Mouse (Mus musculus) CH12.LX (cell line): ENCODE results near the gene Nsun2. TPM values are rescaled to one million over a fixed set of nuclear protein-coding genes. Genes with fewer than 3 reads are reported as not detected.

Experiments
- DNase-seq: peaks from one replicate; pipeline ENCODE4 v3.0.0-alpha.2; 2013; ENCODE audit errors: extremely low read depth
- H3K27ac ChIP-seq: 2 replicates; pipeline ENCODE4 v1.5.1; 2012; ENCODE audit warnings: low read depth, mild to moderate bottlenecking, control low read depth, moderate library complexity; ENCODE audit not compliant: insufficient read depth
- H3K27me3 ChIP-seq: replicated peaks from 2 replicates; pipeline ENCODE3; 2012; ENCODE audit warnings: inconsistent platforms
- H3K36me3 ChIP-seq, 2 experiments: replicated peaks in 1 of 2; 2 replicates each; pipeline versions ENCODE3 to v1.6.1; 2012; ENCODE audit warnings: inconsistent platforms in 1 of 2, low read length in 1 of 2, mild to moderate bottlenecking in 1 of 2, mixed read lengths in 1 of 2, moderate library complexity in 1 of 2; ENCODE audit not compliant: control insufficient read depth in 1 of 2, insufficient read depth in 1 of 2
- H3K4me1 ChIP-seq, 2 experiments: 2 replicates each; pipeline ENCODE4 v1.6.1; 2012; ENCODE audit warnings: inconsistent platforms in 1 of 2, moderate library complexity in 1 of 2; ENCODE audit not compliant: insufficient read depth in 2 of 2, control insufficient read depth in 1 of 2
- H3K4me2 ChIP-seq: 2 replicates; pipeline ENCODE4 v1.6.1; 2012; ENCODE audit warnings: low read depth, mild to moderate bottlenecking, control low read depth; ENCODE audit not compliant: poor library complexity, insufficient read depth, severe bottlenecking
- H3K4me3 ChIP-seq, 3 experiments: fragments of 150-350 bp in 1 of 3; sonication (generic) in 1 of 3; replicated peaks in 1 of 3; 2 replicates each; pipeline versions ENCODE3 to v1.5.1; 2011 to 2012; ENCODE audit warnings: low read depth in 2 of 3, low read length in 2 of 3, mild to moderate bottlenecking in 2 of 3, moderate library complexity in 2 of 3, control low read depth in 1 of 3, improper control_type of control experiment in 1 of 3, inconsistent platforms in 1 of 3, mixed read lengths in 1 of 3; ENCODE audit not compliant: poor library complexity in 1 of 3
- H3K79me2 ChIP-seq: replicated peaks from 2 replicates; pipeline ENCODE4 v1.6.1; 2012; ENCODE audit warnings: mild to moderate bottlenecking, moderate library complexity; ENCODE audit not compliant: control insufficient read depth, poor library complexity, insufficient read depth, severe bottlenecking; ENCODE audit errors: extremely low read depth
- H3K9ac ChIP-seq: 2 replicates; pipeline ENCODE4 v1.6.1; 2012; ENCODE audit warnings: low read depth, mild to moderate bottlenecking, control low read depth, moderate library complexity; ENCODE audit not compliant: insufficient read depth
- H3K9me3 ChIP-seq: replicated peaks from 2 replicates; pipeline ENCODE3; 2012; ENCODE audit warnings: low read length, inconsistent platforms, mixed read lengths
- CTCF ChIP-seq, 2 experiments: IDR thresholded peaks in 1 of 2; conservative IDR thresholded peaks in 1 of 2; 2 replicates each; pipeline ENCODE4 v1.5.1; 2011 to 2012; ENCODE audit warnings: low read depth in 2 of 2, low read length in 2 of 2, improper control_type of control experiment in 1 of 2, inconsistent platforms in 1 of 2, mild to moderate bottlenecking in 1 of 2, moderate library complexity in 1 of 2
- ELF1 ChIP-seq: IDR thresholded peaks from 2 replicates; pipeline ENCODE4 v1.6.1; 2014; ENCODE audit warnings: low read depth, mild to moderate bottlenecking, inconsistent platforms, low read length, improper control_type of control experiment
- HCFC1 ChIP-seq: IDR thresholded peaks from 2 replicates; pipeline ENCODE4 v1.6.1; 2012; ENCODE audit warnings: low read depth, mild to moderate bottlenecking, inconsistent platforms, low read length, improper control_type of control experiment
- IRF4 ChIP-seq: IDR thresholded peaks from 2 replicates; pipeline ENCODE4 v1.6.1; 2014; ENCODE audit warnings: low read depth, mild to moderate bottlenecking, inconsistent platforms, low read length, improper control_type of control experiment
- JUND ChIP-seq: conservative IDR thresholded peaks from 2 replicates; pipeline ENCODE4 v1.6.1; 2011; ENCODE audit warnings: low read depth, low read length, improper control_type of control experiment
- MYC ChIP-seq: IDR thresholded peaks from 2 replicates; pipeline ENCODE4 v1.6.1; 2011; ENCODE audit warnings: low read depth, mild to moderate bottlenecking, improper control_type of control experiment, low read length
- PAX5 ChIP-seq: IDR thresholded peaks from 2 replicates; pipeline ENCODE4 v1.6.1; 2012; ENCODE audit warnings: low read length, inconsistent platforms, mixed read lengths
- POLR2A ChIP-seq: IDR thresholded peaks from 2 replicates; pipeline ENCODE4 v1.6.1; 2011; ENCODE audit warnings: low read depth, mild to moderate bottlenecking, improper control_type of control experiment, low read length
- SIN3A ChIP-seq: IDR thresholded peaks from 2 replicates; pipeline ENCODE4 v1.6.1; 2012; ENCODE audit warnings: low read length, improper control_type of control experiment, inconsistent platforms
- SMC3 ChIP-seq: IDR thresholded peaks from 2 replicates; pipeline ENCODE4 v1.6.1; 2011; ENCODE audit warnings: low read depth, low read length, improper control_type of control experiment
- dilution Hi-C: fragments of 300-500 bp; cut with MboI; formaldehyde crosslinking; loops from 2 replicates; pipeline ENCODE4 v1.14.3; 2020; ENCODE audit warnings: low sequenced_read_pairs; ENCODE audit not compliant: extremely low pct_unique_long_range_greater_than_20kb, extremely low pct_ligation_motif_present
- in situ Hi-C: fragments of 300-500 bp; cut with MboI; formaldehyde crosslinking; loops from 3 replicates; pipeline ENCODE4 v1.14.3; 2019; ENCODE audit warnings: low sequenced_read_pairs, low pct_ligation_motif_present, low pct_unique_long_range_greater_than_20kb, mixed read lengths
- polyA plus RNA-seq: library from polyadenylated mRNA; unstranded; fragments of >175 nt; gene quantifications from 2 replicates; pipeline ENCODE4 v1.2.1, GENCODE M21; 2012; ENCODE audit warnings: low read depth; ENCODE audit not compliant: insufficient read length
- total RNA-seq, 2 experiments: library from RNA; depleted of rRNA; stranded (reverse); fragments of 300-350 nt in 1 of 2; fragments of >200 nt in 1 of 2; gene quantifications; 2 replicates each; pipeline ENCODE4 v1.2.3; 2012 to 2014

Nsun2 gene
- total and polyA plus RNA-seq, 3 experiments = 178 to 292 (median 279) TPM

GRCm38 (mm10) chr13:69611398-69612174, 78.0 kb downstream of the Nsun2 start, which contains the start of gene Srd5a1 (continued):
- TF ChIP-seq PAX5 (no peak), CTCF (conservative IDR thresholded peaks at IDR 0.05 in 1 of 2, IDR thresholded peaks at IDR 0.05 in 1 of 2; ENCODE audit: low read depth in 2 of 2, low read length in 2 of 2) (peak in 1 of 2 experiments; percentile 38; a peak in 1 of 4 replicates)

- no peak for DNase-seq
- Histone ChIP-seq H3K4me1 (peaks cover 6 to 16% of the 10 kb centered on the region in 2 experiments), H3K27ac (peak overlapping the region; percentile 29; the same call in 1 of the 2 replicates), H3K36me3 (peaks cover 33 to 41% of the 10 kb centered on the region in 2 experiments), H3K9ac (peak overlapping the region; percentile 94), H3K9me3 (no peaks in the 10 kb centered on the region), H3K79me2 (peaks cover 27% of the 10 kb centered on the region), H3K27me3 (peaks cover 5% of the 10 kb centered on the region), H3K4me2 (peak overlapping the region; percentile 60; the same call in 1 of the 2 replicates), H3K4me3 (peak overlapping the region; percentile 92 to 100 (median 93))
- dilution Hi-C loops (no loop called here), in situ Hi-C loops (loop anchor here (10.0 kb wide), 1 partner anchor 67 kb away; no protein-coding TSS in a partner anchor)
- TF ChIP-seq POLR2A (no peak), SIN3A (0 out of 2 replicates have a peak, but pooled peaks have one; percentile 3), HCFC1 (no peak), MYC (0 out of 2 replicates have a peak, but pooled peaks have one; percentile 7), JUND (no peak)
Measured at GRCm38 (mm10) chr13:69612175-69612544, 78.6 kb downstream of the Nsun2 start.

GRCm38 (mm10) chr13:69616716-69617115, 83.2 kb downstream of the Nsun2 start:
- TF ChIP-seq ELF1 (no peak), IRF4 (no peak)
- H3K79me2 ChIP-seq = peaks cover 27% of the 10 kb centered on the region
- peaks cover 6 to 10% of the 10 kb centered on the region in 2 experiments for H3K4me1 ChIP-seq
- H3K4me2 ChIP-seq = no peak overlapping the region
- H3K9ac ChIP-seq = no peak overlapping the region
- H3K27me3 ChIP-seq = no peaks in the 10 kb centered on the region
- no peak for DNase-seq
- dilution Hi-C loops = no loop called here
- no peaks in the 10 kb centered on the region for H3K9me3 ChIP-seq
- in situ Hi-C loops = loop anchor here (10.0 kb wide), 1 partner anchor 72 kb away; no protein-coding TSS in a partner anchor
- H3K36me3 ChIP-seq = peaks cover 71 to 85% of the 10 kb centered on the region in 2 experiments
- no peak overlapping the region for H3K4me3 ChIP-seq
- no peak overlapping the region for H3K27ac ChIP-seq

- no peak overlapping the region for H3K27ac ChIP-seq
- H3K79me2 ChIP-seq = no peaks in the 10 kb centered on the region; the same call in 1 of the 2 replicates
- H3K9me3 ChIP-seq = no peaks in the 10 kb centered on the region
- peaks cover 81 to 96% of the 10 kb centered on the region in 2 experiments for H3K36me3 ChIP-seq
- H3K4me1 ChIP-seq = no peaks in the 10 kb centered on the region
- H3K9ac ChIP-seq = no peak overlapping the region
- dilution Hi-C loops (no loop called here), in situ Hi-C loops (no loop called here)
- no peak overlapping the region for H3K4me3 ChIP-seq
- TF ChIP-seq SMC3 (no peak), MYC (no peak)
- H3K27me3 ChIP-seq = no peaks in the 10 kb centered on the region
- H3K4me2 ChIP-seq = no peak overlapping the region
- no peak for DNase-seq
Measured at GRCm38 (mm10) chr13:69623843-69624242, 90.3 kb downstream of the Nsun2 start.
